Mouse (Mus musculus) neutrophil, adult 5-6 weeks (primary cell): ENCODE measurements around the gene Sec16b. TPM values are rescaled to one million over a fixed set of nuclear protein-coding genes. Genes with fewer than 3 reads are reported as not detected.

Experiments used
- ATAC-seq: fragments of 151-379, 151-347 bp; 2 replicates; pipeline ENCODE4 v1.8.0; 2017; ENCODE audit warnings: mild to moderate bottlenecking, moderate TSS enrichment; ENCODE audit not compliant: insufficient number of reproducible peaks, poor library complexity, low FRiP score, severe bottlenecking; ENCODE audit errors: extremely low read depth
- total RNA-seq: library from RNA; stranded (forward); fragments of 200-1000 nt; gene quantifications from 2 replicates; pipeline ENCODE4 v1.2.3, GENCODE M21; 2017

The Sec16b gene
- total RNA-seq, 1 experiment from 2014 or later: 0.12 TPM

GRCm38 (mm10) chr1:157552749-157553451, 46.4 kb downstream of the Sec16b start:
- ATAC-seq: peak; percentile 78

DNA sequence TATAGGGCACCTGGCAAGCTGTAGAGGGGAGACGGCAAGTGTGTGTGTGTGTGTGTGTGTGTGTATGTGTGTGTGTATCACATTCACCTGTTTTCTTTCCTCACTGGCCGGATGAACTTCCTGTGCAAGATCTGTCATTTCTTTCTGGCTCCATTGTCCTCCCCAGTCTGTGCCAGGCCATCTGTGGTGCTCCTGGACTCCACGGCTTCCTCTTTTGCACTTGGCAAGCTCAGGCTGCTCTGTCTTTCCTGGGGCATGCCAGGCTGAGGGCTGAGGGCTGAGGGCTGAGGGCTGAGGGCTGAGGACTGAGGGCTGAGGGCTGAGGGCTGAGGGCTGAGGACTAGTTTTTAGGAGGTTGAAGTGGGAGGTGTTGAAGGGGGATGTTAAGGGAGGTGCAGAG, 47.6 kb downstream of the Sec16b start:
- no peak for ATAC-seq

DNA sequence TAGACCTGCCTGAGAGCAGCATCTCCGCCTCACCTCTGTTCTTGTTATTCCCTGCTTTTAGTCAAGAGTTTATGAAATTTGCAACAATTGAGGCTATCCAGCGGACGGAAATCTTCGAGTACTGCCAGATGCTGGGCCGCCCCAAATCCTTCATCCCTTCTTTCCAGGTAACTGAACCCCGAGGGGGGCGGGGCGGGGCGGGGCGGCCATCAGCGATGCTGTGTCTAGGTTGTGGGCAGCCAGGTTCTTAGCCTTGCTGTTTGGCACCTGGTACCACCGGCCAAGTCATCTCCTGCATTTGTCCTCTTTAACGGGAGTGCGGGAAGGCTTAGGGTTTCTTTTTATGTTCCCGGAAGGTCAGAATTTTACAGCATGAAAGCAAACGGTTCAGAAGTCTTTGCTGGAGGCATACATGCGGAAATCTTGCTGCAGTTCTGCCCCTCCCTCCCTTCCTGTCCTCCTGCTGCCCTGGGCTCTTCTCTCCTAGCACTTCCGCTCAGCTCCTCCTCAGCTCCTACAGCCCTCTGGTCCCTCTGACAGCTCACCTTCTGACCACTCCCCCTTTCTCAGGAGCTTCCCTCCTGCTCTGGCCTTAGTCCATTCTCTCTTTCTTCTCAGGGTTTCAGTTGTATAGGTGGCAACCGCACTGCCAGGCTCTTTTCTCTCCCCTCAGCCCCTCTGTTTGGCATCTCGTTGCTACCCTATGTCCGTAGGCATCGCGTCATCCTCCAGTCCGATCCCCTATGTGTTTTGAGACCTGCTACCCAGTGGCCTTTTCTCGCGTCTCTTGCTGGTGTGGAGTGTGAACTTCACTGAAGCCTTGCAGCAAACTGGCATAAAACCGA, 48.4 kb downstream of the Sec16b start:
- no peak for ATAC-seq

GRCm38 (mm10) chr1:157555738-157556137, 49.2 kb downstream of the Sec16b start:
- ATAC-seq: no peak

- ATAC-seq: no peak
These were observed 49.9 kb downstream of the Sec16b start for GRCm38 (mm10) chr1:157556439-157556838.

DNA sequence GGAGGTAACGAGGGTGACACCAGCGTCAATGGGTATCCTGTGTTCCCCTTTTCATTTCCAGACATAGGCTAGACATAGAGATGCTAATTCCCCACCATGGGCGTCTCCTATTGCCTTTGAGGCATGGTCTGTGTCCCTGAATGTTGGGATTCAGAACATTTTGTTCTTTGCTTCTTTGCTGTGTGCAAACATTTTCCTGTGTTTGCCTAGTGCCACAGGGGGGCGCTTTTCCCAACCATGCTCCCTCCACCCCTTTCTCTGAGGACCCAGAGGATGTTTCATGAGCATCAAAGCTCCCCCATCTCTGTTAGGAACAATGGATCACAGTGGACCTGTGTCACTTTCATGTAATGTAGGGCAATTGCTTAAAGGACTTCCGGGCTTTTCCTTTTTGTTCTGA, 51.6 kb downstream of the Sec16b start:
- ATAC-seq: no peak

DNA sequence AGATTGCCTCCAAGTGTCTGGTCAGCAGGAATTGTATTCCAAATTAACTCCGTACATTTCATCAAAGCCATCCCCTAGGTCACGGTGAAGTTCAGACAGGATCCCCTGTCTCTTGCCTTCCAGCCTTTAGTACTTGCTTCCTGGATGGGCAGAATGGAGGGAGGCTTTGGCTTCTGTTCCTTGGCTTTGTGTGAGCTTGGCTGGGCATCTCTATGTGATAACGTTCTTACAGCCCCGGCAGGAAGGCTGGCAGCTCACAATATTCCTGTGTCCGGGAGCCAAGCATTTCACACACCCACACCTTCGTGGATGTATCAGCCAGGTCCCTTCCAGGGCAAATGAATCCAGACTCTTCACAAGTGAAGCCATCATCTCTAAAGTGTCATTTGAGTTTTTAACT, 53.5 kb downstream of the Sec16b start:
- no peak for ATAC-seq

- ATAC-seq: peak; percentile 35; the same call in 1 of the 2 replicates
These were observed 54.3 kb downstream of the Sec16b start for GRCm38 (mm10) chr1:157560654-157561386.

DNA sequence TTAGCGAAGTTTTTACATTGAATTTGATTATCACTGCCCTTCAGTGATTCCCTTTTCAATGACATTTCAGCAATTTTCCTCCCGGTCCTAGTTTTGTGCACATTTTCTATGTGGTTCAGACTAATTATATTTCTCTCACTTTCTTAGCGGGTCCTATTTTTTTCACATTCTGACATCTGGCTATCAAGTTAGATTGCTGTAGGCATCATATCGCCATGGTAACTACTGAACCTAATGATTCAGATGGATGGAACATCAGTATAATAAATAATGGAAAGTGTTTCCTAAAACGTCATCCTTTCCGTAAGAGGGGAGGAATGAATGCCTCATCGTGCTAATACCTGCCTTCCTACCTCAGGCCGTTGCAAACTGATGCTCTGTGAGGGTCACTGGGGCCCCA, 61.3 kb downstream of the Sec16b start:
- no peak for ATAC-seq

DNA sequence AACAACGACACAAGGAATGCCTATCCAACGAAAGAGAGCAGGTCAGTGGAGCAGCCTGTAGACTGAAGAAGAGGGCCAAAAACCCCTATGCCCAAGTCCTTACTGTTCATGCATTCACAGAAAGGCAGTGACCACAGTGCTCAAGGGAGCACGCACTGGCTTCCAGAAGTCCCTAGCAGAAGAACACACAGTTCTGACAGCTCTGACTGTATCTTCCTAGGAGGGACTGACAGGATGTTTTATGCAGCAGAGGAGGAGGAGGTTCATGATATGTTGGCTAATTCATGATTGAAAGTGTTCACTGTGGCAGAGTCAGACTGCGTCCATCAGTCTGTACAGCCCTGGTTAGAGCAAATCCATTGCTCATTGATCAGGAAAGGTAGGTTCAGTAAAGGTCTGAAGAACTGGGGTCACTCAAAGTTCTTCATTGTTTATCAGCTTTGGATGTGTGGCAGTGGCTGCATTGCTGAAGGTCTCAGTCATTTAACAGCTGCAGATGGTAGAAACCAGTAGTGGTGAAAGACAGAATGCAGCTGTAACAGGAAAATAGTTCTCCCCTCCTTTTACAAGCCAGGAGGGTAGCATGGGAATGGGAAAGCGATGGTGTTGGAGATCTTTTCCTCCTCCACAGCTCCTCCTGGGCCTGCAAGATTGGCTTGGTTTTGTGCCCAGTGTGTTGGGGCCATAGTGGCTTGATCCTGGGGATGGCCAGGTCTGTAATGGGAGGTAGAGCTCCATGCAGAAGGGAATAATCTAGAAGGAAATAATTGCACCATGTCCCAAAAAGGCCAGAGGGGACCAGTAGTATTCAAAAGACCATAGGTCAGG, 62.9 kb downstream of the Sec16b start:
- no peak for ATAC-seq

DNA sequence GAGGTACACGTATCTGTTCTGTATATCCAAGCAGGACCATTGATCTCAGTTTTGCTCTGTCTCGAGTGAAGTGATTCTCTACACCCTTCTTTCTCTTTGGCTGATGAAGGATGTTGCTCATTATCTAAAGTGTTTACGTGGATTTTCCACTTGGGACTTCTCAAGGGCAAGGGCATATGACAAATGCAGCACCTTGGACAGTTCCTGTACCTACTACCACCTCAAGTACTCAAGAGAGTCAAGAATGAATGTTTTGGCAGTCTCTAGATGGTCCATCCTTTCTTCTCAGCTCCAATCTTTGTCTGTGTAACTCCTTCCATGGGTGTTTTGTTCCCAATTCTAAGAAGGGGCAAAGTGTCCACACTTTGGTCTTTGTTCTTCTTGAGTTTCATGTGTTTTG, 68.8 kb downstream of the Sec16b start:
- no peak for ATAC-seq

DNA sequence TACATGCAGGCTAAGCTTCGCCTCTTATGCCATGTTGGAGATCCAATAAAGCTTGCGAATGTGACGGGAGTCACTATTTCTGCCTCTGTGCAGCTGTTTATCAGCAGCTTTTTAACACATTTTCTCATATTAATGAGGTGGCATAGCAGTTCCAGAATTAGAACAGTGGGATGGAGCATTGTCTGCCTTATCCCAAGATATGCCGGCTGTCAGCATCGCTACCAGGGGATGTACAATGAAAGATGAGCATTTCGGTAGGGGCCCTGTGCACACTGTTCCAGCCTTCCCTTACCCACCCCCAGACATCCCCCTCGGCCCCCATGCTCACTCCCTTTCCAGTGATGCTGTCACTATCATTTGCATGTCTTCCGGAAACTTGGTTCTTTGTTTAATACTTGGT, 71.8 kb downstream of the Sec16b start:
- ATAC-seq: no peak

- ATAC-seq: no peak
These were observed 80.0 kb downstream of the Sec16b start for GRCm38 (mm10) chr1:157586556-157586955.

DNA sequence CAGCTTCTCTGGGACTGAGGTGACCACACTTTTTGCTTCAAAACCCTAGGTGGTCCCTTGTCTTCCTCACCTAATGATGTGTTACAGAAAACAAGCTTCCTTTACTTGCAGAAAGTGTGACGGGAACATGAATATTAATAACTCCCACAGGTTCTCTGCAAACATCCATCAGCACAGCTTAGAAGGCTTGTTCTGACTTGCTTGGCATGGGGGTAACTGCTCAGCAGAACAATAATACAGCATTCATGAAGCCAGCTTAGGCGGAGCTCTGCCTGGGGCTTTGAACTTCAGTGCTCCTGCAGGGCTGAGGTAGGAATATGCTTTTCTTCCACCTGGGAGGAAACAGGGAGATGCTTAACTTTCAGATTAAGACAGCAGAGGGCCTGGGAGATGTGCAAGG, 85.5 kb downstream of the Sec16b start:
- ATAC-seq: no peak

GRCm38 (mm10) chr1:157594561-157594960, 88.0 kb downstream of the Sec16b start:
- ATAC-seq: no peak

DNA sequence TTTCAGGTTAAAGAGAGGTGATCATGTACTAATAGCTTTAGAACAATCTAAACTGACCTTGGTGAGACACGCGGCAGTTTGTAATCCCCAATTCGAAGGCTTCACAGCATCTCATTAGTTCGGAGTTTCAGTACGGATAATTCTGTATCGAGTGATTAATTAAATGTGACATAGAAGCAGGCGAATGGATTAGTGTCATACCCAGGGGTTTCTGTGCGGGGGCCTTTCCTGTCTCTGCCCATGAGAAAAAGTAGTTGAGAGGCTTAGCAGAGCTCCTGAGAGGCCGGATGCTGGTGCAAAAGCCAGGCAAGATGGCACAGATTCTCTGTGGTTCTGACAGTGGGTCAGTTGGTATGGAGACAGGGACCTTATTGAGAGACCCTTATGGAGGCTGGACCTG, 88.6 kb downstream of the Sec16b start:
- ATAC-seq: no peak

DNA sequence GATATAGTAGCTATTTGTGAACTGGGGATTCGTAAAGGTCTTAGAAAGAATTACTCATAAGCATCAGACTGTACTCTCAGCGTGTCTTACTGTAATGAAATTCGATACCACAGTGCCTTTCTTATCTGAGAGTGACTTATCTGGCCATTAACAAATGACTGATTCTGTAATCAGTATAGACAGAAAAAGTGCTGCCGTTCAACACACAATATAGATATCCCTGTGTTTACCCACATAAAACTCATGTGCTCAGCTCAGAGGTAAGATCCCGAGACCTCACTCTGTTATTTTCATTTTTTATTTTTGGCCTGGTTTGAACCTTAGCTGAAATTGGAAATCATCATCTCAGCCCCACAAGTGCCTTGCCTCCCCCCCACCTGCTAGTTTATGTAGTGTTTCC, 98.0 kb downstream of the Sec16b start:
- ATAC-seq: no peak
